Mouse (Mus musculus) midbrain, embryonic 10.5 days (tissue): ENCODE results near the gene Hsd11b2. TPM values are rescaled to one million over a fixed set of nuclear protein-coding genes. Genes with fewer than 3 reads are reported as not detected.
A peak's percentile ranks its signal among the peaks of the same experiment; 100 is the strongest.
"Not testable (repeated sequence)": the region's sequence is repeated elsewhere in the genome, so short reads cannot be mapped to it uniquely, and the experiment has no call there.

Source experiments
- DNase-seq: peaks from one replicate; pipeline ENCODE4 v3.0.0-alpha.2; 2017; ENCODE audit warnings: low spot score
- H3K27ac ChIP-seq: fragments of 300-500 bp; sonication (generic); replicated peaks from 2 replicates; pipeline ENCODE4 v1.5.1; 2016; ENCODE audit warnings: mild to moderate bottlenecking
- H3K27me3 ChIP-seq: fragments of 300-500 bp; sonication (generic); 2 replicates; pipeline ENCODE4 v1.6.1; 2016; ENCODE audit warnings: low read depth, mild to moderate bottlenecking; ENCODE audit not compliant: poor library complexity, severe bottlenecking
- H3K36me3 ChIP-seq: fragments of 300-500 bp; sonication (generic); 2 replicates; pipeline ENCODE4 v1.6.1; 2016; ENCODE audit warnings: mild to moderate bottlenecking, moderate library complexity
- H3K4me1 ChIP-seq: fragments of 300-500 bp; sonication (generic); 2 replicates; pipeline ENCODE4 v1.6.1; 2016
- H3K4me3 ChIP-seq: fragments of 300-500 bp; sonication (generic); 2 replicates; pipeline ENCODE4 v1.5.1; 2016; ENCODE audit warnings: mild to moderate bottlenecking, moderate library complexity
- H3K9me3 ChIP-seq: fragments of 300-500 bp; sonication (generic); replicated peaks from 2 replicates; pipeline ENCODE4 v1.6.1; 2016; ENCODE audit warnings: mild to moderate bottlenecking
- WGBS: fragments of 180-500 bp; shearing (Covaris S2); methylation state at CpG from one replicate; pipeline ENCODE4 v1.1.7; 2016; 5-methylcytosine and 5-hydroxymethylcytosine counted together
- polyA plus RNA-seq: library from polyadenylated mRNA; unstranded; fragments of >200 nt; fragmentation: Nextera tagmentation; extraction: Ambion mirVana; gene quantifications from 2 replicates; pipeline ENCODE4 v1.2.1, GENCODE M21; 2016

Hsd11b2 gene
- polyA plus RNA-seq, 1 experiment from 2014 or later: 28.8 TPM

DNA sequence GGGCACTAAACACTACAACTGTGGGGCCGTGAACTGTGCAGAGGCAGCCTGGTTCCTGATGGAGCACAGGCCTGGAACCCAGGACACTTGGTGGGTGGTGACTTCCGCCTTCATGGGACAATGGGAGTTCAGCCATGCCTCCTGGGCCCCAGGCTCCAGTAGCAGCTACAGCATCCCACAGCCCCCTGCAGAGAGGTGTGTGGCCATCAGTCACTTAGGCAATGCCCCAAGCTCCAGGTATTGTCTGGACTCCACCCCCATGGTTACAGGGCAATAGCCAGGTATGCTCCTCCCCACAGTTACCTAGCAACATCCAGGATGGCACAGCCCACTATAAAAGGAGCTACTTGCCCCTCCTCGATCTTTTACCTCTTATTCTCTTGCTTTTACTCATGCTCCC, 36.7 kb downstream of the Hsd11b2 start:
- no peak for DNase-seq
- WGBS: 75% methylated on average over 3 of the region's 3 CpGs
- Histone ChIP-seq H3K9me3 (no peaks in the 10 kb centered on the region), H3K4me1 (no peaks in the 10 kb centered on the region), H3K27ac (no peak overlapping the region), H3K27me3 (no peaks in the 10 kb centered on the region), H3K4me3 (no peak overlapping the region), H3K36me3 (peaks cover 4% of the 10 kb centered on the region; the same call in 1 of the 2 replicates)

DNA sequence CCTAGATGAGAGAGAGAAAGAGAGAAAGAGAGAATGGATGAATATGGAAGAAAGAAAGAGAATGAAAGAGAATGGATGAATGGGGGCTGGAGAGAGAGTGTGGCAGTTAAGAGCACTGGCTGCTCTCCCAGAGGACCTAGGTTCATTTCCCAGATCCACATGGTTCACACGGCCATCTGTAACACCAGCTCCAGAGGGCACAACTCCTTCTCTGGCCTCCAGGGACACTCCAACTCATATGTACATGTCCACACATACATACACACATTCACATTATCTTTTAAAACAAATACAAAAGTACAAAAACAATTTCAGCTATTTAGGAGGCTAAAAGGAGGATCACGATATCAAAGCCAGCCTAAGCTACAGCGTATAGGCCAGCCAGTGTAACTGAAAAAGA, 44.3 kb downstream of the Hsd11b2 start:
- H3K27ac ChIP-seq: no peak overlapping the region
- no peak for DNase-seq
- no peaks in the 10 kb centered on the region for H3K9me3 ChIP-seq
- peaks cover 30% of the 10 kb centered on the region for H3K4me1 ChIP-seq
- 88% methylated on average over 3 of the region's 3 CpGs for WGBS
- no peak overlapping the region for H3K4me3 ChIP-seq
- H3K27me3 ChIP-seq: peaks cover 8% of the 10 kb centered on the region
- H3K36me3 ChIP-seq: peaks cover 8% of the 10 kb centered on the region; the same call in 1 of the 2 replicates

DNA sequence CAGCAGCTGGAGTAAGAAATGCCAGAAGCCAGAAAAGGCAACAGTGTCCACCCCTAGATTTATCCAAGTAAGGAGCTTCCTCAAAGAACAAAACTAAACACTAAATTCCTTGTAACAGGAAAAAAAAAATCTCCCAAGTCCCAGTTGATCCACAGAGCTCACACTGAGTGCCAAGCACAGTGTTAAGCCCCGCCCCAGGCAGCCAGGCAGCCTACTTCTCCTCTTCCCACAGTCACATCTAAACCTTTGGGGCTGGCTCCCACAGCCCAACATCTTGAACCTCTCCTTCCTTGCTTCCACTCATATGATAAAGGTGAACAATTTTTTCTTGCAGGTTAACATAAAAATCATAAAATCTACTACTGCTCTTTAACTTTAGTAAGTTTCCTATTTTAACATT, 45.3 kb downstream of the Hsd11b2 start:
- WGBS: 89% methylated on average over 1 of the region's 1 CpGs
- H3K36me3 ChIP-seq: peaks cover 8% of the 10 kb centered on the region; the same call in 1 of the 2 replicates
- H3K4me1 ChIP-seq: peaks cover 30% of the 10 kb centered on the region
- no peak overlapping the region for H3K27ac ChIP-seq
- DNase-seq: no peak
- no peaks in the 10 kb centered on the region for H3K9me3 ChIP-seq
- no peak overlapping the region for H3K4me3 ChIP-seq
- H3K27me3 ChIP-seq: peaks cover 8% of the 10 kb centered on the region

DNA sequence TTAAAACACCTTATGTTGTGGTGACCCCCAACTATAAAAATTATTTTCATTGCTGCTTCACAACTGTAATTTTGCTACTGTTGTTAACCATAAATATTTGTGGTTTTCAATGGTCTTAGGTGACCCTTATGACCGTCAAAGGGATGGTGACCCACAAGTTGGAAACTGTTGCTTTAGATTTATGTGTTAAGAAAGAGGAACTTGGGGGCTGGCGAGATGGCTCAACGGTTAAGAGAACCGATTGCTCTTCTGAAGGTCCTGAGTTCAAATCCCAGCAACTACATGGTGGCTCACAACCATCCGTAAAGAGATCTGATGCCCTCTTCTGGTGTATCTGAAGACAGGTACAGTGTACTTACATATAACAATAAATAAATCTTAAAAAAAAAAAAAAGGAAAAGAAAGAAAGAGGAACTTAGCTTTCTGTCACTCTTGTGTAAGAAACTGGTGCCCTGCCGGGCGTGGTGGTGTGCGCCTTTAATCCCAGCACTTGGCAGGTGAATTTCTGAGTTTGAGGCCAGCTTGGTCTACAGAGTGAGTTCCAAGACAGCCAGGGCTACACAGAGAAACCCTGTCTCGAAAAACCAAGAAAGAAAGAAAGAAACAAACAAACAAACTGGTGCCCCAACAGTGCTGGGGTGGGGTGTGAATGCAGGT, 46.1 kb downstream of the Hsd11b2 start:
- H3K36me3 ChIP-seq, H3K9me3 ChIP-seq, H3K27ac ChIP-seq, DNase-seq, H3K27me3 ChIP-seq: not testable (repeated sequence)
- peaks cover 30% of the 10 kb centered on the region for H3K4me1 ChIP-seq
- 86% methylated on average over 9 of the region's 9 CpGs for WGBS
- peak overlapping the region; percentile 93 for H3K4me3 ChIP-seq

GRCm38 (mm10) chr8:105565401-105565881, 46.9 kb downstream of the Hsd11b2 start:
- Histone ChIP-seq H3K4me3 (peak overlapping the region; percentile 93), H3K27ac (peak overlapping the region; percentile 83), H3K27me3 (peaks cover 8% of the 10 kb centered on the region), H3K9me3 (no peaks in the 10 kb centered on the region), H3K4me1 (peaks cover 30% of the 10 kb centered on the region), H3K36me3 (0 out of 2 replicates have a peak, but pooled peaks cover 3% of the 10 kb centered on the region)
- under 1% methylated on average over 31 of the region's 31 CpGs for WGBS
- no peak for DNase-seq

GRCm38 (mm10) chr8:105565952-105566702, 47.6 kb downstream of the Hsd11b2 start, which contains the start of gene Atp6v0d1:
Gene Atp6v0d1 (minus strand): TSS chr8:105566047.
- DNase-seq: peak; percentile 100
- Histone ChIP-seq H3K27me3 (peaks cover 8% of the 10 kb centered on the region), H3K4me1 (peaks cover 30% of the 10 kb centered on the region), H3K27ac (peak within 1 kb of the TSS; percentile 83), H3K4me3 (peak within 1 kb of the TSS; percentile 93), H3K36me3 (0 out of 2 replicates have a peak, but pooled peaks cover 3% of the 10 kb centered on the region), H3K9me3 (no peaks in the 10 kb centered on the region)
- 4% methylated on average over 53 of the region's 53 CpGs for WGBS

DNA sequence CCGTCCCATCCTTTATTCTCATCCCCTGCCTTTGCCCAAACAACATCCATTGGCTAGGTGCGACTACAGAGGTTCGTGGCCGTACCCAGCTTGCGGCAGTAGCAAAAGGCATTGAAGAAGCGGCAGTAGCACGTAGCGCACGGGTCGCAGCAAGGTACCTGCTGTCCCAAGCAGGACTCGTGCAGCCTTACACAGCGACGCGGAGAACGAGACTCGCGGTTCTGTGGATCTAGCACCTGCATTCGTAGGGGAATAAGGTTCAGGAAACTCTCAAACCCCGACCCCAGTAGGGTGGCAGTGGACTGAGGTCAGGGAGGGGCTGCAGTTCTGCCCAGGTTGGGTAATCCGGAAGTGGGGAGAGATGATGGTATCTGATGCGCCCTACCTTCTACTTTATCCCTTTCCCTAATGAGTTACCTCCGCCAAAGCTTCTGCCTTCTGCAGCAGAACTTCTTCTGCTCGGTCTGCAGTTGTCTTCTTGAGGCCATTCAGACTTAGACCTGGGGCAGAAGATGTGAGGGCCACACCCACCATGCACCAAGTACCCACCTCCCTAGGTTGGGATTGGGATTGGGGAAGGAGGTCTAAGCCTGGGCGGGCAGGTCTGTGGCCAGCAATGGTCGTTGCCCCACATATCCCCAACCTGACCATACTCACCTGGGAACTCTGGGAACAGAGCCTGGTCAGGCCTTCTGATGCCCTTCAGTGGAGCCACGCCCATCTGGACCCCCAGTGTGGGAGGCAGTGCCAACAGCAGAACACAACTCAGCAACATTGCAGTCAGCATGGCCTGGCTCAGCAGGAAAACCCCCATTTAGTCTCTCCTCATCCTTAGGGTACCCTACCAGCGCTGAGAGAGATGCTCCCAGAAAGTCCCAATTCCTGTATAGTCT, 48.4 kb downstream of the Hsd11b2 start:
- peaks cover 8% of the 10 kb centered on the region for H3K27me3 ChIP-seq
- 0 out of 2 replicates have a peak, but pooled peaks cover 3% of the 10 kb centered on the region for H3K36me3 ChIP-seq
- peaks cover 30% of the 10 kb centered on the region for H3K4me1 ChIP-seq
- peak overlapping the region; percentile 83 for H3K27ac ChIP-seq
- peak overlapping the region; percentile 93 for H3K4me3 ChIP-seq
- WGBS: 31% methylated on average over 27 of the region's 27 CpGs
- no peaks in the 10 kb centered on the region for H3K9me3 ChIP-seq
- no peak for DNase-seq

GRCm38 (mm10) chr8:105571810-105572209, 53.3 kb downstream of the Hsd11b2 start:
- Histone ChIP-seq H3K27ac (no peak overlapping the region), H3K4me3 (no peak overlapping the region), H3K9me3 (no peaks in the 10 kb centered on the region), H3K36me3 (no peaks in the 10 kb centered on the region), H3K4me1 (peaks cover 6% of the 10 kb centered on the region), H3K27me3 (peaks cover 8% of the 10 kb centered on the region)
- 91% methylated on average over 9 of the region's 9 CpGs for WGBS
- DNase-seq: no peak

DNA sequence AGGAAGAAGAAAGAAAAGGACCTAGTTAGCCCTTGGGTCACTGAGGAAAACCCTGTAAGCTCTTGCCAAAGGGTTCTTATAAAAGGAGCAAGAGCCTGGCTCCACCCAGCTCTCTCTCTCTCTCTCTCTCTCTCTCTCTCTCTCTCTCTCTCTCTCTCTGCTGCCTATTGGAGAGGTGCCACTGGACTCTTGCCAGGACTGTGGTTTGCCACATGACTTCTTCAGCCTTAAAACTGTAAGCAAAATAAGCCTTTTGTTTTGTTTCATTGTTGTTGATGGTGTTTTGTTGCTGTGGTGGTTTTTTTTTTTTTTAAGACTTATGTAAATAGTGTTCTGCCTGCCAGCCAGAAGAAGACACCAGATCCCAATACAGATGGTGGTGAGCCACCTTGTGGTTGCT, 54.9 kb downstream of the Hsd11b2 start:
- Histone ChIP-seq H3K4me3 (no peak overlapping the region), H3K9me3 (no peaks in the 10 kb centered on the region), H3K27ac (no peak overlapping the region), H3K27me3 (no peaks in the 10 kb centered on the region), H3K4me1 (no peaks in the 10 kb centered on the region), H3K36me3 (no peaks in the 10 kb centered on the region)
- DNase-seq: no peak

Other genes with a start within 250 kb of the Hsd11b2 start
- gene Hsf4, start 249.0 kb upstream of the Hsd11b2 start, polyA plus RNA-seq: 0.10 TPM in 1 of 2 replicates, not detected in the other
- 1.4 and 2.3 TPM in 2 replicates for gene Nol3, start 242.6 kb upstream of the Hsd11b2 start, polyA plus RNA-seq
- 26.4 and 36.8 TPM in 2 replicates for gene 4931428F04Rik, start 228.9 kb upstream of the Hsd11b2 start, polyA plus RNA-seq
- 10.2 and 11.4 TPM in 2 replicates for gene Exoc3l, start 222.7 kb upstream of the Hsd11b2 start, polyA plus RNA-seq
- 117 and 124 TPM in 2 replicates for gene E2f4, start 221.1 kb upstream of the Hsd11b2 start, polyA plus RNA-seq
- gene Elmo3, start 213.2 kb upstream of the Hsd11b2 start, polyA plus RNA-seq: 1.3 and 1.5 TPM in 2 replicates
- 1.2 and 1.7 TPM in 2 replicates for gene Lrrc29, start 192.5 kb upstream of the Hsd11b2 start, polyA plus RNA-seq
- 105 and 106 TPM in 2 replicates for gene Tmem208, start 192.4 kb upstream of the Hsd11b2 start, polyA plus RNA-seq
- gene Fhod1, start 170.8 kb upstream of the Hsd11b2 start, polyA plus RNA-seq: 1.9 and 2.2 TPM in 2 replicates
- gene Slc9a5, start 169.9 kb upstream of the Hsd11b2 start, polyA plus RNA-seq: 4.1 TPM in 2 replicates
- 0.49 and 0.51 TPM in 2 replicates for gene Plekhg4, start 145.5 kb upstream of the Hsd11b2 start, polyA plus RNA-seq
- 0.07 TPM in 1 of 2 replicates, not detected in the other for gene Kctd19, start 105.3 kb upstream of the Hsd11b2 start, polyA plus RNA-seq
- gene Lrrc36, start 105.2 kb upstream of the Hsd11b2 start, polyA plus RNA-seq: 2.6 and 3.7 TPM in 2 replicates
- gene Tppp3, start 47.2 kb upstream of the Hsd11b2 start, polyA plus RNA-seq: 94.4 and 100.0 TPM in 2 replicates
- gene Zdhhc1, start 21.9 kb upstream of the Hsd11b2 start, polyA plus RNA-seq: 18.6 and 24.0 TPM in 2 replicates
- 85.4 and 101 TPM in 2 replicates for gene Atp6v0d1, start 47.3 kb downstream of the Hsd11b2 start, polyA plus RNA-seq
- 15.9 and 20.0 TPM in 2 replicates for gene Ripor1, start 86.5 kb downstream of the Hsd11b2 start, polyA plus RNA-seq
- 137 TPM in 2 replicates for gene Ctcf, start 117.8 kb downstream of the Hsd11b2 start, polyA plus RNA-seq
- gene Agrp, start 118.6 kb downstream of the Hsd11b2 start, polyA plus RNA-seq: 0.29 and 0.62 TPM in 2 replicates
- 2.0 and 3.5 TPM in 2 replicates for gene Carmil2, start 167.5 kb downstream of the Hsd11b2 start, polyA plus RNA-seq
- 76.5 and 89.9 TPM in 2 replicates for gene Acd, start 182.3 kb downstream of the Hsd11b2 start, polyA plus RNA-seq
- 25.9 and 28.2 TPM in 2 replicates for gene Pard6a, start 182.4 kb downstream of the Hsd11b2 start, polyA plus RNA-seq
- gene 4933405L10Rik, start 188.9 kb downstream of the Hsd11b2 start, polyA plus RNA-seq: not detected in 2 replicates
- gene Enkd1, start 189.5 kb downstream of the Hsd11b2 start, polyA plus RNA-seq: 45.1 and 52.7 TPM in 2 replicates
- 35.0 and 39.5 TPM in 2 replicates for gene Gfod2, start 239.9 kb downstream of the Hsd11b2 start, polyA plus RNA-seq